Mouse (Mus musculus) left cerebral cortex, adult 18-20 months (tissue): ENCODE data around the gene Tshz3. TPM values are rescaled to one million over a fixed set of nuclear protein-coding genes. Genes with fewer than 3 reads are reported as not detected.

Source experiments
- DNase-seq, 2 experiments: peaks; one replicate each; pipeline ENCODE4 v3.0.0; 2021 to 2022; ENCODE audit warnings: low spot score in 2 of 2, mixed read lengths in 1 of 2
- total RNA-seq, 2 experiments: library from RNA; stranded (reverse); gene quantifications; 2 replicates each; pipeline ENCODE4 v1.2.3; 2021

The Tshz3 gene
- total RNA-seq, 2 experiments from 2014 or later, result 42.9 to 45.6 TPM

DNA sequence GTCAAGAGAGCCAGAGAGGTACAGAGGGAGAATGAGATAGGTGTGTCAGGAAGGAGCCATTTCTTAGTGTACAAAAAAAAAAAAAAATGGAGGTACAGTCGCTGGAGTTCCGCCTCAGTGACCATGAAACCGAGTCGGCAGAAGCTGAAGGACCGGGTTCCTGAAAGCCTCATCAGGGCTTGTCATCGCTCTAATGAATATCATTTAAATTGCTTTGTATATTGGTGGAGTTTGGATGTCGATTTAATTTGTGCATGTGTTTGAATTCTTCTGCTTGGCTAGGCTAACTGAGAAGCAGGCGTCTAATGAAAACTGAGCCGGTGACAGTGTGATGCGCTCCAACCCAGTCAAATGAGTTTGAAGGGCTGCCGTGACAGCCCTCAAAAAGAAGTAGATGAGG, 80.5 kb downstream of the Tshz3 start:
- no peak for DNase-seq

DNA sequence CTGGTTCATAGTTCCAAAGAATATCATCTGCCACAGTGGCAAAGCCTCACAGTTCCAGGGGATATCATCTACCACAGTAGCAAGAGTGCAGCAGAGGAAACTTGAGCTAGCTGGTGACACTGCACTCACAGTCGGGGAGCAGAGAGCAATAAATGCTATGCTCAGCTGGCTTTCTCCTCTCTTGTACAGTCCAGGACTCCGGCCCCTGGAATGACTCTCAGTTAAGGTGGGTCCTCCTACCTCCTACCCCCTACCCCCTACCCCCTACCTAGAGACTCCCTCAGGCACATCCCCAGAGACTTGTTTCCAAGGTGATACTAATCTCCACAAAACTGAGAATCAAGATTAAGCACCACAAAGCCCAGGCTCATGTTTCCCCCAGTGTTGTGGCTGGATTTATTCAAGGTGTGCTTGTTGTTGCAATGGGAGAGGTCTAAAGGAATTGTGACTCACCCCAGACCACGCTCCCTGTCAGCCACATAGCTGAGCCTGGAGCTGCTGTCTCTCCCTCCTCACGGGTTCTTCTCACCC, 86.4 kb downstream of the Tshz3 start:
- DNase-seq, result no peak

DNA sequence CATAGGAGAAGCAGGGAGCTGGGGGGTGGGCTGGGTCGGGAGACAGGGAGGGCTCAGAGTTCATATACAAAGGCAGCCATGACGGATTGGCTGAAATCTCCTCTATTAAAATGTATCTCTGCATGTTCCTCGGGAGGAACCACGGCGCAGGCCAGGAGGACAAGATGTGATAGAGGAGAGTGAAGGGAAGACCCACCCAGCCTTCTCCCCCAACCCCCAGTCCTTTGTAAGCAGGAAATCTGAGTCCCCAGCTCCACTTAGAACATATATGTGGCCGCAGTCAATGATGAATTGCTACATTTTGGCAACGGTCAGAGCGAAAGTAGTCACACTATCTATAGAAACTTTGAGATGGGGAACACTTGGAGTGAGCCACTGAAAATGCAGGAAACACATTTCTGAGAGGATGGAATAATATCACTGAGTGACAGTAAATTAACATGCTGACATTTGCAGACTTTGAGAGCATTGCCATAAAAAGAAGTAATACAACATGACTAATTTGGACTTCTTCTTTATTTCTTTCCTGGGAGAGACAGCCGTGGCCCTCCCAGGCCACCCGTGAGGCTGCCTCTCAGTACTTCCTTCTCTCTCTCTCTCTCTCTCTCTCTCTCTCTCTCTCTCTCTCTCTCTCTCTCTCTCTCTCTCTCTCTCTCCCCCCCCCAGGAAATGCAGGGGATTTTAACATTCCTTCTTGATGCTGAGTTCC, 88.9 kb downstream of the Tshz3 start:
- no peak for DNase-seq

DNA sequence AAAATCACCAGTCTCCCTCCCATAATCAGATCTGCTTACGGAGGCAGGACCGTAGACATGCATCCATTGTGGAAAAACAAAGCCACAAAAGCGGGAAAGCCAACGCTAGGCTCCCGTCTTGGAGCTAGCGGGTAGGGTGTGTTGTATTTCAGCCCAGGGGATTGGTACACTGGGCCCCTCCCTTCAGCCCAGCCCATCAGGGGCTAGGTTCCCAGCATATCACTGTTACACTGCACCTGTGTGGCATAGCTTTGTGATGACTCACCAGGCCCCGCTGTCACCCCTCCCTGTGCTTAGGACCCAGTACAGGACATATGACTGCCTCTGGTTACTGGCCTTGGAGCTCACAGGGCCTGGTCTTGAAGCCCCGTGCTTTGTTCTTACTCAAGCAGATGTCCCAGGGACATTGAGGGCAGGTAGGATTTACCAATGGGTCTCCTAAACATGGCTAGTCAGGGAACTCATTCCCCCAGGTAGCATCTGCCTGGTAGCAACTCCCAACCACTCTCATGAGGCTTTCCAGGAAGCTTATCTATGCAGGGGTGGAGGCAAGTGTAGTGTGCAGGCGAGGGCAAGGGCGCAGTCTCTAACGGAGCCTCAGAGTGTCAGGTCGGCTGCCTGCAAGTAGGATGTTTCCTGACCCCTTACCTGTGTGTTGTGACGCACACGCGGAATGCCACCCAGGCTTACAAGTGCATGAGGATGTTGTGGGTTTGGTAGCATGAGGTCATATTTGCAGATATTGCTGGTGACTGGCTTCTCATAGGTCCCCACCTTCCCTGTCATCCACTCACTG, 98.7 kb downstream of the Tshz3 start:
- DNase-seq, result no peak
